Mouse (Mus musculus): ENCODE data around the gene 2310007B03Rik.

- TF ChIP-seq E2F4 (IDR thresholded peaks at IDR 0.05; ENCODE audit: borderline replicate concordance, low read depth, low read length) (no peak), POLR2A (IDR thresholded peaks at IDR 0.05; ENCODE audit: control insufficient read depth in 1 of 2, insufficient read depth in 1 of 2, low read depth in 1 of 2, low read length in 2 of 2, poor library complexity in 1 of 2) (no peak), EP300 (IDR thresholded peaks at IDR 0.05; ENCODE audit: low read depth in 1 of 2, low read length in 2 of 2) (no peak), CTCF (IDR thresholded peaks at IDR 0.05 in 2 of 3, conservative IDR thresholded peaks at IDR 0.05 in 1 of 3; ENCODE audit: control insufficient read depth in 1 of 3, insufficient read depth in 1 of 3, low read depth in 2 of 3, low read length in 3 of 3, poor library complexity in 1 of 3, severe bottlenecking in 1 of 3) (no peak), RCOR1 (IDR thresholded peaks at IDR 0.05; ENCODE audit: low read depth, low read length) (no peak), CHD2 (IDR thresholded peaks at IDR 0.05; ENCODE audit: low read length) (no peak), RAD21 (IDR thresholded peaks at IDR 0.05; ENCODE audit: low read depth, low read length) (no peak), MYC (IDR thresholded peaks at IDR 0.05; ENCODE audit: low read depth, low read length) (no peak), POLR2AphosphoS5 (IDR thresholded peaks at IDR 0.05; ENCODE audit: borderline replicate concordance, low read depth, low read length) (no peak), GATA1 (IDR thresholded peaks at IDR 0.05; ENCODE audit: low read depth, low read length) (no peak), POLR2AphosphoS2 (IDR thresholded peaks at IDR 0.05; ENCODE audit: low read length) (no peak), NELFE (IDR thresholded peaks at IDR 0.05; ENCODE audit: low read depth, low read length) (no peak)
Measured at GRCm38 (mm10) chr1:93166346-93167079, 5.8 kb upstream of the 2310007B03Rik start.

Data from MEL (cell line).